Mouse (Mus musculus) G1E (cell line): Measurements from ENCODE around the gene Phc2. TPM values are rescaled to one million over a fixed set of nuclear protein-coding genes. Genes with fewer than 3 reads are reported as not detected.

Experiments
- ATAC-seq: 2 replicates; pipeline ENCODE4 v1.8.0; 2016; ENCODE audit warnings: mild to moderate bottlenecking; ENCODE audit not compliant: insufficient number of reproducible peaks, poor library complexity, low FRiP score, severe bottlenecking; ENCODE audit errors: extremely low read depth
- DNase-seq: peaks from one replicate; pipeline ENCODE4 v3.0.0; 2012; ENCODE audit warnings: low spot score
- H3K27me3 ChIP-seq: 2 replicates; pipeline ENCODE4 v1.6.1; 2012; ENCODE audit warnings: mild to moderate bottlenecking, low read length, inconsistent platforms; ENCODE audit not compliant: insufficient read depth
- H3K36me3 ChIP-seq: replicated peaks from 2 replicates; pipeline ENCODE3; 2012; ENCODE audit warnings: mild to moderate bottlenecking, inconsistent platforms
- H3K4me1 ChIP-seq: 2 replicates; pipeline ENCODE4 v1.6.1; 2012; ENCODE audit warnings: low read depth, low read length, inconsistent platforms, mixed read lengths; ENCODE audit not compliant: insufficient read depth
- H3K4me3 ChIP-seq: 2 replicates; pipeline ENCODE4 v1.5.1; 2012; ENCODE audit warnings: low read depth, mild to moderate bottlenecking, inconsistent platforms, low read length, moderate library complexity, mixed read lengths
- H3K9me3 ChIP-seq: replicated peaks from 2 replicates; pipeline ENCODE4 v1.6.1; 2012; ENCODE audit warnings: inconsistent platforms
- CTCF ChIP-seq: IDR thresholded peaks from 2 replicates; pipeline ENCODE4 v1.5.1; 2012; ENCODE audit warnings: low read depth, low read length, inconsistent platforms, mixed read lengths
- GATA1 ChIP-seq: IDR thresholded peaks from 2 replicates; pipeline ENCODE4 v1.6.1; 2012; ENCODE audit warnings: borderline replicate concordance, low read length, inconsistent platforms, mixed read lengths
- GATA2 ChIP-seq: IDR thresholded peaks from 2 replicates; pipeline ENCODE4 v1.6.1; 2012; ENCODE audit warnings: low read depth, low read length, inconsistent platforms, borderline replicate concordance
- POLR2AphosphoS5 ChIP-seq: IDR thresholded peaks from 2 replicates; pipeline ENCODE4 v1.6.1; 2012; ENCODE audit warnings: low read depth, low read length, inconsistent platforms; ENCODE audit not compliant: insufficient replicate concordance
- TAL1 ChIP-seq: conservative IDR thresholded peaks from 2 replicates; pipeline ENCODE4 v1.6.1; 2012; ENCODE audit warnings: low read depth, low read length, inconsistent platforms, mixed read lengths
- polyA plus RNA-seq: library from polyadenylated mRNA; stranded (reverse); fragments of >175 nt; gene quantifications from 2 replicates; pipeline ENCODE4 v1.2.3, GENCODE M21; 2012
- total RNA-seq, 2 experiments: library from RNA; stranded (forward) in 1 of 2; stranded (reverse) in 1 of 2; fragments of 200-1000 nt in 1 of 2; fragments of >200 nt in 1 of 2; fragmentation: Nextera tagmentation in 1 of 2; gene quantifications; 2 replicates each; pipeline ENCODE4 v1.2.3; 2014 to 2017

Phc2 gene
- total and polyA plus RNA-seq, 3 experiments, result 16.2 to 121 (median 58.8) TPM

DNA sequence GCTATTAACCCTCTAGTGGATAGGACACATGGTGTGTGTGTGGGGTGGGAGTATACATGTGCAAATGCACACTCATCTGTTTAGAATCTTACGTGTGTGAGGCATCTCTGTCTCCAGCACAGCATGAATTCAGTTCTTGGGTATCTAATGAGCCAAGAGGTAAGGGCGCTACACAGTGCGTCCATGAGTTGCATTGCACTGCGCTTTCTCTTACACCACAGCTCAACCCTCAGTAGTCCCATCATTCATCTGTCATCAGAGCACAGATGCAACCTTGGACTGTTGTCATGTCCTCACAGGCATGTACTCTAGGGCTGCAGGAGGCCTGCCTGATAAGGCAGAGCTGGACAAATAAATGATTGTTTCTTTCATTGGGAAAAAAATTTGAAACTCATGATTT lies 18.0 kb downstream of the Phc2 start:
- Histone ChIP-seq H3K9me3 (no peaks in the 10 kb centered on the region), H3K4me1 (no peaks in the 10 kb centered on the region), H3K36me3 (no peaks in the 10 kb centered on the region), H3K27me3 (peaks cover 21% of the 10 kb centered on the region), H3K4me3 (no peak overlapping the region)
- TF ChIP-seq TAL1, result no peak
- no peak for TF ChIP-seq GATA1
- TF ChIP-seq POLR2AphosphoS5, result no peak
- TF ChIP-seq GATA2, result no peak
- no peak for TF ChIP-seq CTCF
- DNase-seq (no peak), ATAC-seq (no peak)

DNA sequence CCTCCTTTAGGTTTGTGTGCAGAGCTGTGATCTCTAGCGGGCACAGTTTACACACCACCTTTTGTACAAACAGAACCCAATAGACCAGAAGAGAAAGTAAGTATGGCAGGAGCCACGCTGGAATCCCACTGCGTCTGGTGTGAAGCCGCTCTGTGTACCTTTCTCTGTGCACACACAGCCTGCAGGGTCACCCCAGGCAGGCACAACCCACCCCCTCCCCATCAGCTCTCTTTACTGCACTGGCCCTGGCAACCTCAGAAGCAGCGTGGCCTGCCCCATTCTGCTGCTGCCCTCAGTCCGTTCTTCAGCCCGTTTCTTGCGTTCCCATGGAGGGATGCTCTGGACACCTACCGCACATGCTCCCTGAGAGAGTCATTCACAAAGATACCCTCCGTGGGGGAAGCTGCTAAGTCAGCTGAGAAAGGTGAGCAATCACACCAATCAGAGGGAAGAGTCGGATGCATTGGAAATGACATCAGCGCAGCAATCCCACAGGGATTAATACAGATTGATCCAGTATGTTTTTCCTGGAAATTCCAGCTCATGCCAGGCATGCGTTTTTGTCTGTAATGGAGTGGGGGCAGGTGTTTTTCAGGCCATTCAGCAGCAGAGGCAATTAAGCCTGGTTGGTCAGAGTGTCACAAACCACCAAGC lies 24.2 kb downstream of the Phc2 start:
- H3K4me3 ChIP-seq, result no peak overlapping the region
- DNase-seq, result no peak
- H3K27me3 ChIP-seq, result peaks cover 10% of the 10 kb centered on the region; the same call in 1 of the 2 replicates
- H3K9me3 ChIP-seq, result no peaks in the 10 kb centered on the region
- no peaks in the 10 kb centered on the region for H3K36me3 ChIP-seq
- no peak for ATAC-seq
- TF ChIP-seq CTCF (no peak), GATA2 (no peak), TAL1 (no peak), GATA1 (no peak), POLR2AphosphoS5 (no peak)
- no peaks in the 10 kb centered on the region for H3K4me1 ChIP-seq

DNA sequence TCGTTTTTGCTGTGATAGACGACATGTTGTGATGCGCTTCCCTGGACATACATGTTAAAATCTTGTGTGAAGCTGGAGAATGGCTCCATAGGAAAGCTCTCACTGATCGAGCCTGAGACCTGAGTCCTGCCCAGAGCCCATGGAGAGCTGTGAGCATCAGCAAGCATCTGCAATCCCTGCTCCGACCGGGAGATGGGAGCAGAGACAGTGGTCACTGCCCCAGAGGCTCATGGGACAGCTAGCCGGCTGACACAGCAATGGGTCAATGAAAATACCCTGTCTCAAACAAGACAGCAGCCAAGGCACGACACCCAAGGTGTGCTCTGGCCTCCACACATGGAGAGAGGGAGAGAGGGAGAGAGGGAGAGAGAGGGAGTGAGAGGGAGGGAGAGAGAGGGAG lies 26.6 kb downstream of the Phc2 start:
- DNase-seq, result no peak
- TF ChIP-seq POLR2AphosphoS5, result no peak
- TF ChIP-seq GATA1, result no peak
- no peak for TF ChIP-seq TAL1
- TF ChIP-seq CTCF, result no peak
- no peak for TF ChIP-seq GATA2
- ATAC-seq, result no peak

DNA sequence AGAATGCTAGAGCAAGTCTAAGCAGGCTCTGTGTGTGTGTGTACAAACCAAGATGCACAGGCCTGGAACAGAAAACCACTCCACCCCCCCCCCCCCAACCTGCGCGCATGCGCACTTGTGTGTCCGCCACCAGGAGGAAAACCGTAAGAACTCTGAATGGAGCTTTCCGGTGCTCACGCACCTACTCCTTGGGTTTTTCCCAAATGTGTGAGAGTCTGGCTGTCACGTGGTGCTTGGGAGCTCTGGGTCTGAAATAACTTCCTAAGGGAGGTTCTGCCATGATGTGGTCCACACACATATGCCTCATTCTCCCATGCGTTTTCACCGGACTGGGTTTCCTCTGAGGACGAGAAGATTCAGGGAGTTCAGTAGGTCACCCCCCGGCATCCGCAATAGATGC lies 27.8 kb downstream of the Phc2 start:
- H3K36me3 ChIP-seq, result no peaks in the 10 kb centered on the region
- ATAC-seq, result no peak
- H3K4me3 ChIP-seq, result no peak overlapping the region
- no peaks in the 10 kb centered on the region for H3K4me1 ChIP-seq
- DNase-seq, result no peak
- H3K27me3 ChIP-seq, result peaks cover 10% of the 10 kb centered on the region; the same call in 1 of the 2 replicates
- no peaks in the 10 kb centered on the region for H3K9me3 ChIP-seq
- TF ChIP-seq GATA2 (no peak), GATA1 (no peak), POLR2AphosphoS5 (no peak), CTCF (no peak), TAL1 (no peak)

More for the DNA sequence above, 26.6 kb downstream of the Phc2 start:
- Histone ChIP-seq H3K27me3 (peaks cover 10% of the 10 kb centered on the region; the same call in 1 of the 2 replicates), H3K4me1 (no peaks in the 10 kb centered on the region), H3K4me3 (no peak overlapping the region), H3K36me3 (no peaks in the 10 kb centered on the region), H3K9me3 (no peaks in the 10 kb centered on the region)

DNA sequence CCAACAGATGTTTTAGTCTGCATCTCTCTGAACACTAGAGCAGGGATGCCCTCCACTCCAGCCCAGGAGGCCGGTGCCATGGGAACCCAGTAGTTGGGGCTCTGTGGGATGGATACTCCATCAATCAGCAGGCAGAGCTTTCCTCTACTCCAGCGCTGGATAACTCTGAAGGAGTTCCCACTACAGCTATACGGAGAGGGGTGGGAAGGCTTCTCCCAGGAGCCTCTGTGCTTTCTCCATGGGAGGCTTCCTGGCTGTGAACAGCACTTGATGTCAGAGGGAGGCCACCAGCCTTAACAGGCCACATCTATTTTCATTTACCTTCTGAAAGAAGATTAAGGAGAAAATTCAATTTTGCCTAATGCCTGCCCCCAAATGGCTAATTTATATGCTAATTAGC lies 29.2 kb downstream of the Phc2 start:
- ATAC-seq, result no peak
- H3K36me3 ChIP-seq, result no peaks in the 10 kb centered on the region
- H3K27me3 ChIP-seq, result peaks cover 7% of the 10 kb centered on the region; the same call in 1 of the 2 replicates
- no peaks in the 10 kb centered on the region for H3K9me3 ChIP-seq
- TF ChIP-seq GATA1, result no peak
- DNase-seq, result no peak
- no peak overlapping the region for H3K4me3 ChIP-seq
- H3K4me1 ChIP-seq, result no peaks in the 10 kb centered on the region

DNA sequence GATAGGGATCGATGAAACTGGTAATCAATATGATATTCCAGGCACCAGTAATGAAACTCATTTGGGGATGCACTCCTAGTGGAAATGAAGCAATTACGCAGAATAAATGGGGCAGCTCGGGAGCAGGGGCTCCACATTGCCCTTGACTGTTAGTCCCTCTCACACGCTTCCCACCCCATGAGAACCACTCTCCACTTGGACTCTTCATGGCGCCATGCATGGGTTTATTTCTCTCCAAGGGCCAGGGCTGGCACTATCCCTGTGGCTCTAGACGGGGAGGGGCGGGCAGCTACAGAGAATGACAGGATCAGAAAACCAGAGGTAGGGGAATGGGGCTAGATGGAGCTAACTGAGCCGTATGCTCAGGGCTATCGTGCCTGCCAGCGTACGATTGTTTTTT lies 29.6 kb downstream of the Phc2 start:
- no peaks in the 10 kb centered on the region for H3K9me3 ChIP-seq
- H3K27me3 ChIP-seq, result peaks cover 4% of the 10 kb centered on the region; the same call in 1 of the 2 replicates
- no peaks in the 10 kb centered on the region for H3K4me1 ChIP-seq
- no peak for TF ChIP-seq POLR2AphosphoS5
- no peak for TF ChIP-seq GATA2
- no peak for TF ChIP-seq CTCF
- TF ChIP-seq TAL1, result no peak
- no peak for TF ChIP-seq GATA1
- no peaks in the 10 kb centered on the region for H3K36me3 ChIP-seq
- DNase-seq (no peak), ATAC-seq (no peak)
- H3K4me3 ChIP-seq, result no peak overlapping the region

DNA sequence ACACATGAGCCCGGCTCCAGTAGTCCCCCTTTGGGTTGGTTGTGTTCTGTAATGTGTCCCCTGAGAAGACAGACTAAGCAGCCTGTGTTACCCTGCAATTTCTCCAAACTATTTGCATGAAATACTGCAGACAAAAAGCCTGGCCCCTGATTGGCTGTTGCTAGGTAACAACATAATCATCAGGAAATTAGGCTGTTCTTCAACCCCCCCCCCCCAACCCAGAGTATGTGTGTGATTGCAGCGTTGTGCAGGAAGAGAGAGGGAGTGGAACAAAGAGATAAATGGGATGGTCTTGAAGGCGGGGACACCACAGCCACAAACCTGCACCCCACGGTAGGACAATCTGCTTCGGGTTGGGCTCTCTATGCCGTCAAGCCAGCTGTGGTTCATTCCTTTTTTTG lies 34.0 kb downstream of the Phc2 start:
- TF ChIP-seq TAL1 (no peak), GATA1 (no peak), CTCF (no peak), POLR2AphosphoS5 (no peak), GATA2 (no peak)
- no peaks in the 10 kb centered on the region for H3K36me3 ChIP-seq
- DNase-seq (no peak), ATAC-seq (no peak)
- no peaks in the 10 kb centered on the region for H3K27me3 ChIP-seq
- H3K4me3 ChIP-seq, result no peak overlapping the region
- H3K4me1 ChIP-seq, result no peaks in the 10 kb centered on the region
- H3K9me3 ChIP-seq, result no peaks in the 10 kb centered on the region
